Mouse (Mus musculus) liver, postnatal 0 days (tissue): ENCODE data around the gene Syt9.

Experiments used
- CTCF ChIP-seq: sonication (generic); IDR thresholded peaks from 2 replicates; pipeline ENCODE4 v1.5.1; 2016; ENCODE audit warnings: antibody characterized with exemption, low read depth
- EP300 ChIP-seq: IDR thresholded peaks from 2 replicates; pipeline ENCODE4 v1.6.1; 2016; ENCODE audit warnings: antibody characterized with exemption, low read depth, mild to moderate bottlenecking

GRCm38 (mm10) chr7:107593904-107594303, 223.4 kb downstream of the Syt9 start:
- no peak for TF ChIP-seq CTCF
- TF ChIP-seq EP300: no peak
